Mouse (Mus musculus) midbrain, embryonic 16.5 days (tissue): ENCODE data around the gene Vsx1. TPM values are rescaled to one million over a fixed set of nuclear protein-coding genes. Genes with fewer than 3 reads are reported as not detected.

Experiments used
- ATAC-seq: fragments of 200-750 bp; cut with Nextera tagmentation; 2 replicates; pipeline ENCODE4 v1.8.0; 2017; ENCODE audit warnings: moderate TSS enrichment
- H3K27ac ChIP-seq: fragments of 300-500 bp; sonication (generic); 2 replicates; pipeline ENCODE4 v1.5.1; 2014; ENCODE audit warnings: mild to moderate bottlenecking, low read length, mixed read lengths
- H3K27me3 ChIP-seq: fragments of 300-500 bp; sonication (generic); 2 replicates; pipeline ENCODE4 v1.6.1; 2014; ENCODE audit warnings: low read depth, low read length, mixed read lengths; ENCODE audit not compliant: control insufficient read depth, insufficient read depth
- H3K36me3 ChIP-seq: fragments of 300-500 bp; sonication (generic); 2 replicates; pipeline ENCODE4 v1.6.1; 2014; ENCODE audit warnings: mild to moderate bottlenecking, low read length, moderate library complexity, mixed read lengths; ENCODE audit not compliant: control insufficient read depth, insufficient read depth
- H3K4me1 ChIP-seq: fragments of 300-500 bp; sonication (generic); 2 replicates; pipeline ENCODE4 v1.6.1; 2014; ENCODE audit warnings: mild to moderate bottlenecking, low read length, mixed read lengths; ENCODE audit not compliant: control insufficient read depth, insufficient read depth
- H3K4me2 ChIP-seq: fragments of 300-500 bp; sonication (generic); 2 replicates; pipeline ENCODE4 v1.6.1; 2014; ENCODE audit warnings: mild to moderate bottlenecking, low read length, mixed read lengths
- H3K4me3 ChIP-seq: fragments of 300-500 bp; sonication (generic); 2 replicates; pipeline ENCODE4 v1.5.1; 2014; ENCODE audit warnings: low read depth, mild to moderate bottlenecking, low read length, moderate library complexity, mixed read lengths
- H3K9ac ChIP-seq: fragments of 300-500 bp; sonication (generic); 2 replicates; pipeline ENCODE4 v1.6.1; 2014; ENCODE audit warnings: low read depth, low read length, mixed read lengths
- H3K9me3 ChIP-seq: fragments of 300-500 bp; sonication (generic); replicated peaks from 2 replicates; pipeline ENCODE4 v1.6.1; 2014; ENCODE audit warnings: mild to moderate bottlenecking, low read length, mixed read lengths; ENCODE audit not compliant: control insufficient read depth, poor library complexity, severe bottlenecking
- WGBS: fragments of 180-500 bp; shearing (Covaris S2); extraction: QIAGEN DNeasy Blood & Tissue Kit; methylation state at CpG from one replicate; pipeline ENCODE4 v1.1.7; 2014; 5-methylcytosine and 5-hydroxymethylcytosine counted together
- polyA plus RNA-seq: library from polyadenylated mRNA; unstranded; fragments of >200 nt; fragmentation: Nextera tagmentation; extraction: Ambion mirVana; gene quantifications from 2 replicates; pipeline ENCODE4 v1.2.1, GENCODE M21; 2015

Gene Vsx1
- polyA plus RNA-seq, 1 experiment from 2014 or later = 0.06 TPM

- Histone ChIP-seq H3K4me1 (peaks cover 2% of the 10 kb centered on the region; the same call in 1 of the 2 replicates), H3K36me3 (no peaks in the 10 kb centered on the region), H3K27me3 (no peaks in the 10 kb centered on the region), H3K9me3 (no peaks in the 10 kb centered on the region), H3K4me2 (no peak overlapping the region), H3K27ac (peak overlapping the region; percentile 82), H3K9ac (no peak overlapping the region), H3K4me3 (no peak overlapping the region)
- no peak for ATAC-seq
- WGBS = 71% methylated on average over 1 of the region's 1 CpGs
Observed at GRCm38 (mm10) chr2:150643166-150643565, 46.0 kb downstream of the Vsx1 start.

GRCm38 (mm10) chr2:150638370-150638733 lies 50.8 kb downstream of the Vsx1 start:
- no peak overlapping the region for H3K9ac ChIP-seq
- H3K4me2 ChIP-seq = no peak overlapping the region
- ATAC-seq = no peak
- H3K27me3 ChIP-seq = no peaks in the 10 kb centered on the region
- H3K27ac ChIP-seq = 0 out of 2 replicates have a peak overlapping the region, but pooled peaks have one; percentile 10
- no peaks in the 10 kb centered on the region for H3K9me3 ChIP-seq
- no peak overlapping the region for H3K4me3 ChIP-seq
- no peaks in the 10 kb centered on the region for H3K4me1 ChIP-seq
- WGBS = 25% methylated on average over 2 of the region's 2 CpGs
- H3K36me3 ChIP-seq = no peaks in the 10 kb centered on the region

GRCm38 (mm10) chr2:150637702-150638369 lies 51.3 kb downstream of the Vsx1 start:
- H3K9ac ChIP-seq = no peak overlapping the region
- H3K27me3 ChIP-seq = no peaks in the 10 kb centered on the region
- H3K36me3 ChIP-seq = no peaks in the 10 kb centered on the region
- H3K27ac ChIP-seq = peak overlapping the region; percentile 59
- H3K4me2 ChIP-seq = no peak overlapping the region
- H3K4me3 ChIP-seq = no peak overlapping the region
- WGBS = 33% methylated on average over 6 of the region's 6 CpGs
- peak; percentile 36; the same call in 1 of the 2 replicates for ATAC-seq
- H3K4me1 ChIP-seq = no peaks in the 10 kb centered on the region
- H3K9me3 ChIP-seq = no peaks in the 10 kb centered on the region

DNA sequence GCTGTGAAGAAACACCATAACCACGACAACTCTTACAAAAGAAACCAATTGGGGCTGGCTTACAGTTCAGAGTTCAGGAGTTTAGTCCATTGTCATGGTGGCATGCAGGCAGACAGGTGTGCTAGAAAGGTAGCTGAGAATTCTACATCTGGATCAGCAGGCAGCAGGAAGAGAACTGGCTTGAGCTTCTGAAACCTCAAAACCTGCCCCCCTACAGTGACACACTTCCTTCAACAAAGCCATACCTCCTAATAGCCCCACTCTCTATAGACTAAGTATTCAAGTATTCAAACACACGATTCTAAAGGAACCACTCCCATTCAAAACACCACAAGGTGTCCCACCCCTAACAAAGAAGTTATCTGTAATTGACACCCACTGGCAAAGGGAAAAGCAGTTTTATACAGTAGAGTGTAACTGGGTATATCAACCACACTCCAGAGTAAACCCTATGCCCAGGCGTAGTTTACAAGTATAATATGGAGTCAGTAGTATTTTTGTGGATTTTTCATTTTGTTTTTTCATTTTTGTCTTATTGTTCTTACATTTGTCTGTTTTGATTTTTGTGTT lies 53.2 kb downstream of the Vsx1 start:
- 72% methylated on average over 3 of the region's 3 CpGs for WGBS
- Histone ChIP-seq H3K9ac (no peak overlapping the region), H3K9me3 (no peaks in the 10 kb centered on the region), H3K36me3 (no peaks in the 10 kb centered on the region), H3K4me3 (no peak overlapping the region), H3K27ac (no peak overlapping the region), H3K4me1 (no peaks in the 10 kb centered on the region), H3K4me2 (no peak overlapping the region), H3K27me3 (no peaks in the 10 kb centered on the region)
- ATAC-seq = no peak

Other genes starting within 250 kb of the Vsx1 start
- 7.5 and 8.6 TPM in 2 replicates for gene Zfp442, start 237.9 kb downstream of the Vsx1 start, polyA plus RNA-seq
- 0.08 TPM in 1 of 2 replicates, not detected in the other for gene Zfp345, start 204.3 kb downstream of the Vsx1 start, polyA plus RNA-seq
- gene Cst7, start 118.9 kb downstream of the Vsx1 start, polyA plus RNA-seq = 0.44 TPM in 1 of 2 replicates, not detected in the other
- gene Apmap, start 80.8 kb downstream of the Vsx1 start, polyA plus RNA-seq = 37.3 and 38.3 TPM in 2 replicates
- 15.6 and 20.5 TPM in 2 replicates for gene Acss1, start 20.9 kb downstream of the Vsx1 start, polyA plus RNA-seq
- gene Entpd6, start 59.7 kb upstream of the Vsx1 start, polyA plus RNA-seq = 75.3 and 85.7 TPM in 2 replicates
- gene Pygb, start 97.4 kb upstream of the Vsx1 start, polyA plus RNA-seq = 108 and 133 TPM in 2 replicates
- gene Abhd12, start 215.4 kb upstream of the Vsx1 start, polyA plus RNA-seq = 112 and 127 TPM in 2 replicates
- 9.9 and 11.2 TPM in 2 replicates for gene Gins1, start 216.0 kb upstream of the Vsx1 start, polyA plus RNA-seq